Mouse (Mus musculus): Measurements from ENCODE around the gene Nuak2.

Nuak2 gene

DNA sequence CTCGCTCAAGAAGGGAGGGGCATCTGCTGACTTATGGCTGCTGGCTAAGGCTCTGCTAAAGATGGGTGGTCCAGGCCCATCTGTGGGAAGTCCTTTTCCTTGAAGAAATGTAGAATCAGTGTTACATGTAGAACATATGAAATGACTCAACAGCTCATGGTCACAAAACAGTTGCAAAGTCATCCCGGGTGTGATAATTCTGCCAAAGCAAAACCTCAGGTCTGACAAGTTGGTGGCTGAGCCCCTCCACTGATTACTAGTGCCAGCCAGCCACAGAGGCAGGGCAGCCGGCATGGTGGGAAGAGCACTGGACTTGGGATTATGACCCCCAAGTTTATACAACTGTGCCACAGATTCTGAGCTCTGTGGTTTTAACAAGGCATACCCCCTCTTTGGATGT, 61.9 kb downstream of the Nuak2 start:
- no peak for DNase-seq (ENCODE audit: low spot score)

DNA sequence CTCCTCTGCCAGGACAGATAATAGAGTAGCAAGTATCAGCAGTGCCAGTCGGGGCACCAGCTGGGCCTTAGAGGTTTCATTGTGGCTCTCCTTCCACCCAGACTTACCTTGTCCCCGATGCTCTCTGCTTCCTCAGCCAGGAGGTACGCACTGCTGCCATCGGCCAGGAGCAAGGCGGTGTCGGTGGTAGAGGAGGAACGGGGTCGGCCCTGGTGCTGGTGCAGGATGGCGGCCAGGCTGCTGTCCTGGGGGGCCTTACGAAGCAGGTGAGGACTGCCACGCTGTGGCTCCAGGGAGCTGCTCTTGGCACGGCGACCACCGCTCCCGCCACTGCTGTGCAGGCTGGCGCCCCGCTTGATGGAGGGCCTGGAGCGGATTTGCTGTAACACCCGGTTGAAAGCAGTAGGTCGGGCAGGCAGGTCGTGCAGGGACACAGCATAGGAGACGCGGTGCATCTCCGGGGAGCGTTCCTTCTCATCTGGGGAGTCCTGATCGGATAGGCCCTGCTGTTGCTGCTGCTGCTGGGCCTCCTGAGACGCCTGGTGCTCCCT, 64.7 kb downstream of the Nuak2 start:
- no peak for DNase-seq (ENCODE audit: low spot score)

DNA sequence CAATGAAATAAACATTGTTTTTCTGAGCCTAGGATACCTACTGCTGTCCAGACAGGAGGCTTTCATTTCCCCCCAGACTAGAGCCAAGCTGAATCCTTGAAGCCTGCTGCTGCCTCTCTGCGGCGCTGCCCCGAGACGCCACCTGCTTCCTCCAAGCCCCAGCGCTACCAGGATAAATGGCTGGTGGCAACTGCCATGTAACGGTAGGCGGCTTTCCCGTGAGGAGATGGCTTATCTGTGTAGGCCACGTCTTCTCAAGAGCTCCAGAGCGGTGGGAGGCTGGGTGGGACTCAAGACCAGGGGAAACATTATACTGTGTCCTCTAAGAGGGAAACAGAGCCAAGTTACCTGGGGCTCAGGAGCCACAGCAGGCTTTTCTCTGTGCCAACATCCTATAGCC, 66.0 kb downstream of the Nuak2 start:
- DNase-seq (ENCODE audit: low spot score) = no peak
